Mouse (Mus musculus): Measurements from ENCODE around the gene Sp100.

Sp100 gene

GRCm38 (mm10) chr1:85751932-85752680 lies 102.3 kb downstream of the Sp100 start:
- no peak for DNase-seq

GRCm38 (mm10) chr1:85757531-85758230 lies 107.9 kb downstream of the Sp100 start:
- no peak for DNase-seq

- no peak for DNase-seq
Measured at GRCm38 (mm10) chr1:85758231-85758968, 108.6 kb downstream of the Sp100 start.

GRCm38 (mm10) chr1:85758969-85759293 lies 109.1 kb downstream of the Sp100 start:
- no peak for DNase-seq

Measured in right cerebral cortex, postnatal 4 days (tissue).